Mouse (Mus musculus) layer of hippocampus, adult 6 months (tissue): ENCODE results near the gene Mrps26. TPM values are rescaled to one million over a fixed set of nuclear protein-coding genes. Genes with fewer than 3 reads are reported as not detected.

Experiments used
- long read RNA-seq, 2 experiments: library from polyadenylated mRNA; unstranded; transcript quantifications; one replicate each; pipeline ENCODE4 v2.0.0; 2019 to 2020
- microRNA-seq: library from miRNA; unstranded; fragments of <30 nt; microRNA quantifications from one replicate; pipeline ENCODE4 v1.2.0, GENCODE M21; 2020
- polyA plus RNA-seq: library from polyadenylated mRNA; unstranded; fragments of <200 nt; fragmentation: Nextera tagmentation; gene quantifications from 2 replicates; pipeline ENCODE4 v1.2.3, GENCODE M21; 2021

Gene Mrps26
- polyA plus RNA-seq, result 148 and 163 TPM in 2 replicates
- long read RNA-seq, experiment 1, full-length matches to known transcripts, result 196 of 204 reads
- long read RNA-seq, experiment 1, partial matches to known transcripts, result 6 of 204 reads
- long read RNA-seq, experiment 1, other reads (novel, unspliced or antisense), result 2 of 204 reads
- long read RNA-seq, experiment 2, full-length matches to known transcripts, result 148 of 159 reads
- long read RNA-seq, experiment 2, partial matches to known transcripts, result 5 of 159 reads
- long read RNA-seq, experiment 2, other reads (novel, unspliced or antisense), result 6 of 159 reads

GRCm38 (mm10) chr2:130563212-130564055, at the start of gene Mrps26:
Gene Mrps26, plus strand, starts transcription at chr2:130563742.

DNA sequence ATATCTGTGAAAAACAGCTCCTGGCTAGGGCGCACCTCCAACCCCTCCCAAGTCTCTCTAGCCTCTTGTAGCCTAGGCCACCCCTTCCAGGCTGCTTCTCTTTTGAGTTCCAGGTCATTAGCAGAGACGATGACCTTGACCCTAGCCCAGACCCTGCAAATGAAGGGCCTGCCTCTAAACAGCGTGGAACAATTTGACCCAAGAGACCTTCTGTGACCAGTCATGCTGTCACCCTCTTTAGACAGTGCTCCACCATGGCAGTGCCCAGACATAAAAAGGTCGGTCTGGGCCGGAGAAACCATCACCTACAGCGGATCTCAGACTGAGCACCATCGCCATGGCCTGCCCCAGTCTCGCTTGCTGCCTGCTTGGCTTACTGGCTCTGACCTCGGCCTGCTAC, 12.3 kb downstream of the Mrps26 start, which contains the start of gene Oxt:
Oxt (plus strand) TSS at position 301 of the 400 bp plus-strand sequence.

GRCm38 (mm10) chr2:130582552-130582951, 19.0 kb downstream of the Mrps26 start, which contains the start of gene Avp:
Gene Avp, minus strand, starts transcription at chr2:130582554.

Small RNA genes lying within 50 kb of the gene (microRNA-seq; reads per million reads assigned to microRNA genes)
- gene Gm23876, result not detected

Other genes starting within 250 kb of the Mrps26 start
- gene Cpxm1, start 166.2 kb upstream of the Mrps26 start, polyA plus RNA-seq, result 3.4 and 4.6 TPM in 2 replicates
- gene Gm28372, start 158.5 kb upstream of the Mrps26 start, polyA plus RNA-seq, result not detected in 2 replicates
- not detected in 2 replicates for gene 1700020A23Rik, start 158.5 kb upstream of the Mrps26 start, polyA plus RNA-seq
- gene Tmem239, start 157.3 kb upstream of the Mrps26 start, polyA plus RNA-seq, result not detected in 2 replicates
- gene Vps16, start 139.4 kb upstream of the Mrps26 start, polyA plus RNA-seq, result 38.8 and 40.9 TPM in 2 replicates
- 8.1 and 9.5 TPM in 2 replicates for gene Pced1a, start 139.0 kb upstream of the Mrps26 start, polyA plus RNA-seq
- 31.9 and 37.4 TPM in 2 replicates for gene Ptpra, start 113.5 kb upstream of the Mrps26 start, polyA plus RNA-seq
- gene Oxt, start 12.4 kb downstream of the Mrps26 start, polyA plus RNA-seq, result 0.72 TPM in 1 of 2 replicates, not detected in the other
- 1.1 and 2.4 TPM in 2 replicates for gene Avp, start 18.8 kb downstream of the Mrps26 start, polyA plus RNA-seq
- gene Fastkd5, start 66.3 kb downstream of the Mrps26 start, polyA plus RNA-seq, result 4.0 and 5.0 TPM in 2 replicates
- 9.5 and 10.4 TPM in 2 replicates for gene Ubox5, start 66.3 kb downstream of the Mrps26 start, polyA plus RNA-seq
- gene Lzts3, start 79.1 kb downstream of the Mrps26 start, polyA plus RNA-seq, result 3.8 and 5.3 TPM in 2 replicates
- gene Ddrgk1, start 100.9 kb downstream of the Mrps26 start, polyA plus RNA-seq, result 182 and 186 TPM in 2 replicates
- 47.2 and 58.9 TPM in 2 replicates for gene Itpa, start 103.9 kb downstream of the Mrps26 start, polyA plus RNA-seq
- 0.28 and 1.1 TPM in 2 replicates for gene Slc4a11, start 133.8 kb downstream of the Mrps26 start, polyA plus RNA-seq